Mouse (Mus musculus) heart, adult 11 months (tissue): ENCODE data around the gene Zbtb11.

Source experiments
- DNase-seq: peaks from one replicate; pipeline ENCODE4 v3.0.0; 2022

The Zbtb11 gene

DNA sequence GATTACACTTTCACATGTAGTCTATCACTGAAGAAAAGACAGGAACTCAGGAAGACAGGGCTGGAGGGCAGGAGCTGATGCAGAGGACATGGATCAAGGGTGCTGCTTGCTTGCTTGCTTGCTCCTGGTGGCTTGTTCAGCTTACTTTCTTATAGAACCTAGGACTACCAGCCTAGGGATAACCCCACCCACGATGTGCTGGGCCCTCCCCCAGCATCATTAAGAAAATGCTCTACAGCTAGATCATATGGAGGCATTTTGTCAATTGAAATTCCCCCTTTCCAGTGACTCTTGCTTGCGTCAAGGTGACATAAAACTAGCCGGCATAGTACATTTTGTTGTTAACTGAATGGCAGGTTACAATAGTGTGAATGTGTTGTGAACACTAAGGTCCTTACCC is 82.2 kb downstream of the Zbtb11 start:
- DNase-seq: peak; percentile 57

DNA sequence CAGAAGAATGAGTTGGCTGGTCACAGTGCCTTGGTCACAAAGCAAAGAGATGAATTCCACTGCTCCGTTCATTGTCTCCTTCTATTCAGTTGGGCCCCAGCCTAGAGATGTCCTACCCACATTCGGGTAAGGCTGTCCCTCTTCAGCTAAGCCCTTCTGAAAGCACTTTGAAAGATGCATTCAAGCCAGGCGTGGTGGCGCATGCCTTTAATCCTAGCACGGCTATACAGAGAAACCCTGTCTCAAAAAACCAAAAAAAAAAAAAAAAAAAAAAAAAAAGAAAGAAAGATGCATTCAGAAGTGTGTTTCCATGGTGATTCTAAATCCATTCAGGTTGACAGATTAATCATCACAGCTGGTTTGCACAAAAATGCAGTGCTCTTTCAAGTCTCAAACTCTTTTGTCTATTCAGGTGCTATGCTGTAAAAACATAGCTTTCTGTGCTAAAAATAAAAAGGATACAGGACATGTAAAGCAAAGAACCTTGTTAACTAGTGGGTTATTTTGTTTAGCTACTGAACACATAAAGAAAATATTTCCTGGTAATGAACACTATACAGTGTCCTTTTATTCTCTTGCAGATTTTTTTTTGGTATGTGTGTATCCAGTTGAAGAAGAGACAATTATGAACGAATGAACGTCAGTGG is 83.4 kb downstream of the Zbtb11 start:
- DNase-seq: no peak

DNA sequence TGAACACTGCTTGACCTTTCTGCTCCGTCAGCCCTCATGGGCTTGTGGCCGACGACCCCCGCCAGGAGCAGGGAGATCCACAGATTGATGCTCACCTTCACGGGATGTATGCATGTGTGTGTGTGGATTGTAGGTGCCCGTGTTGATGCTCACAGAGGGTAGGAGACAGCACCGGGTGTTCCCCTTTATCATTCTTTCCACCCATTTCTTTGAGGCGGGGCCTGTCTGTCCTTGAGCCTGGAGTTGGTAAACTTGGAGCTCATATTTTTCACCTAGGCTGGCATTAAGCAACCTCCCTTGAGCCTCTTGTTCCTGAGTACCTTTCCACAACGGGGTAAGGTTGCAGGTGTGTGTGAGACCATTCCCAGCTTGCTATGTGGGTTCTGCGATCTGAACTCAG is 84.5 kb downstream of the Zbtb11 start:
- peak; percentile 68 for DNase-seq
